Mouse (Mus musculus) thymus, adult 2 months (tissue): ENCODE results near the gene Rhof. TPM values are rescaled to one million over a fixed set of nuclear protein-coding genes. Genes with fewer than 3 reads are reported as not detected.

Experiments
- DNase-seq: peaks from one replicate; pipeline ENCODE4 v3.0.0; 2021
- H3K27ac ChIP-seq: fragments of 200-500 bp; 2 replicates; pipeline ENCODE4 v1.5.1; 2012; ENCODE audit warnings: low read length, control low read depth; ENCODE audit not compliant: control insufficient read depth, insufficient read depth
- H3K27me3 ChIP-seq: fragments of 200-500 bp; 2 replicates; pipeline ENCODE4 v1.6.1; 2012; ENCODE audit warnings: mild to moderate bottlenecking, low read length, moderate library complexity, mixed read lengths; ENCODE audit not compliant: control insufficient read depth, insufficient read depth
- H3K36me3 ChIP-seq: fragments of 200-500 bp; 2 replicates; pipeline ENCODE4 v1.6.1; 2012; ENCODE audit warnings: mild to moderate bottlenecking, low read length, moderate library complexity; ENCODE audit not compliant: control insufficient read depth, insufficient read depth
- H3K4me1 ChIP-seq: fragments of 200-500 bp; replicated peaks from 2 replicates; pipeline ENCODE4 v1.6.1; 2012; ENCODE audit warnings: low read length; ENCODE audit not compliant: control insufficient read depth, insufficient read depth
- H3K4me3 ChIP-seq: fragments of 200-500 bp; 2 replicates; pipeline ENCODE4 v1.5.1; 2012; ENCODE audit warnings: mild to moderate bottlenecking, low read length, control low read depth, moderate library complexity; ENCODE audit not compliant: control insufficient read depth, insufficient read depth
- CTCF ChIP-seq: fragments of 200-500 bp; IDR thresholded peaks from 2 replicates; pipeline ENCODE4 v1.5.1; 2012; ENCODE audit warnings: mild to moderate bottlenecking, control low read depth, low read length, moderate library complexity, borderline replicate concordance; ENCODE audit not compliant: control insufficient read depth, poor library complexity, insufficient read depth; ENCODE audit errors: extremely low read depth
- POLR2A ChIP-seq: fragments of 200-500 bp; IDR thresholded peaks from 2 replicates; pipeline ENCODE4 v1.6.1; 2012; ENCODE audit warnings: mild to moderate bottlenecking, low read length, control low read depth, moderate library complexity; ENCODE audit not compliant: control insufficient read depth, poor library complexity, insufficient read depth; ENCODE audit errors: extremely low read depth
- WGBS: fragments of 180-500 bp; shearing (Covaris S2); methylation state at CpG from one replicate; pipeline ENCODE4 v1.1.7; 2018; 5-methylcytosine and 5-hydroxymethylcytosine counted together
- polyA plus RNA-seq: library from polyadenylated mRNA; depleted of rRNA; stranded (reverse); fragments of >200 nt; gene quantifications from 2 replicates; pipeline ENCODE4 v1.2.3, GENCODE M21; 2012

Gene Rhof
- polyA plus RNA-seq, 1 experiment: 51.9 TPM

DNA sequence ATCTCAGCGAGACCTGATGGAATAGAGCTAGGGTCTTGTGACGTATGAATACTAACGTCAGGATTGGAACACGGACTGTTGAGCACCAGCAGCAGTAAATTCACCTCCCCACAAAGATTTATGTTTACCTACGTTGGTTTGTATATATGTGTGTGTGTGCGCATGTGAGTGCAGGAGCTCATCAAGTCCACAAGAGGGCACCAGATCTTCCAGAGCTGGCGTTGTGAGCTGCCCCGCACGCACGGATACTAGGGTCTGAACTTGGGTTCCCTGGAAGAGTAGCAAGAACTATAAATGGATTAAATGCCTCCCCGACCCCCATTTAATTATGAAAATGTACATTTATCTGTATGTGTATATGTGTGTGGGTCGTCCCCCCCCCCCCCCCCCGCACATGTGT is 52.0 kb downstream of the Rhof start:
- Histone ChIP-seq H3K4me1 (peaks cover 35% of the 10 kb centered on the region), H3K27me3 (no peaks in the 10 kb centered on the region), H3K27ac (no peak overlapping the region), H3K4me3 (no peak overlapping the region), H3K36me3 (no peaks in the 10 kb centered on the region)
- no peak for DNase-seq
- no peak for TF ChIP-seq CTCF
- no peak for TF ChIP-seq POLR2A
- 96% methylated on average over 13 of the region's 13 CpGs for WGBS

DNA sequence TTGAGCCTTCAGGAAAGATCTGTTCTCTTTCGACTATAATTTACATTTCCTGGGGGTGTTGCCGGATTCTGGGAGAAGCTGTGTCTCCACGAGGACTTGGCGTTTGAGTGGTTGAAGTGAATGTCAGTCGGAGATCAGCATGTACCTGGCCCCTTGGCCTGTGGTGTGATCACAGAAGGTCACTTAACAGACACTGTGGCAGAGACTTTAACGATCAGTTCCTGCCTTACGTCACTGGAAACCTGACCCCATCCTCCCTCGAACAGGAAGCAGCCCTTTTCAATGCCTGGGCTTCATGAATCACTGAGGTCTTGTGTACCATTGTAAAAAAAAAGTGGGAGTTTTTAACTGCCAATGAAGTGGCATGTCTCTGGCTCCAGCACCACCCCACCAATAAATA is 52.5 kb downstream of the Rhof start:
- H3K27ac ChIP-seq: no peak overlapping the region
- H3K36me3 ChIP-seq: no peaks in the 10 kb centered on the region
- WGBS: 52% methylated on average over 8 of the region's 8 CpGs
- H3K4me3 ChIP-seq: no peak overlapping the region
- no peaks in the 10 kb centered on the region for H3K27me3 ChIP-seq
- DNase-seq: no peak
- peaks cover 36% of the 10 kb centered on the region for H3K4me1 ChIP-seq
- TF ChIP-seq CTCF (no peak), POLR2A (no peak)

DNA sequence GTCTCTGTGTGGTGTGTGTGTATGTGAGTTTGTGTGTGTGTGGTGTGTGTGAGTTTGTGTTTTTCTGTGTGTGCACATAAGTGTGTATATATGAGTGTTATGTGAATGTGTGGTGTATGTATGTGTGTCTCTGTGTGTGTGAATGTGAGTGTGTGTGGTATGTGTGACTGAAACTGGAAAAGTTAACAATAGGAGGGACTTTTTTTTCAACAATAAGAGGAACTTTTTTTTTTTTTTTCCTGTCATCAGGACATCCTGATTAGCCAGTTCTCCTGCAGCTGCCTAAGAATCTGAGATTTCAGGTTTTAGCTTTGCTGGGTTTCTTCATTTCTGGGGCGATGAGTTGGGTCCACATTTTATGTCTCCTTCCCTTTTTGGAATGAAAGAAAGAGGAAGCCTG is 52.9 kb downstream of the Rhof start:
- 67% methylated on average over 1 of the region's 1 CpGs for WGBS
- H3K27ac ChIP-seq: no peak overlapping the region

DNA sequence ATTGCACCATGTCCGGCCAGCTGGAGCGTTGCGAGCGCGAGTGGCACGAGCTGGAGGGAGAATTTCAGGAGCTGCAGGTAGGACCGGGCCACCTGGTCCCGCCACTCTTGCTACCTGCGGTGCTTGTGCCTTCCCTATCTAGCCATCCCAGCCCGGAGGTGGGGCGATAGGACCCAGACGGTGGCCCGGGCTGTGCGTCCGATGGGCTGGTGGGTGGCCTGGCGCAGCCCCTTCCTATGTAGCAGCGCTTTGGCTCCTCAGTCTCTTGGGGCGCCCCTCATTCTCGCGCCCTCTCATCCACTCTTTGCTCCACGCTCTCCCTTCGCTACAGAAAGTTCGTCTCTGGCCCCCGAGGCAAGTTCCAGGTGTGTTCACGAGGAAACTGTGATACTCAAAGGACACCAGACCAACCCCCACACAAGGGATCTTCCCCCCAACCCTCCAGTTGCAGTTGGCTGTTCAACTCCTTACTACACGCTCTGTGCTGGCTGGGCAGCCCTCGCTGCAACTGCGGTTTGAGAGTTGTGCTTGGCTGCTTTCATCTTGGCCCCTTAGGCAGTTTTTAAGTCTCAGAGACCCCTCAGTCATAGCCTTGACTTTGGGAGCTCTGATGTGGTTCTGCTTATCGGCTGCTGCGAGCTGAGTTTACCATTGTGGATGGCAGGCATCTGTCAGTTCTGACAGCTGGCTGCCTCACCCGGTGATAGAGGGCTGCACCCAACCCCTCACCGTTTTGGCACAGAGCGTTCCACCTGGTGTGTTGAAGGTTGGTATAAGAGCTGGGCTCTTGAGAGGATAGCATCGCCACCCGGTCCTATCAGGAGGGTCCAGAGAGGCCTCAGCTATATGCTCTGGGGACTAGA is 55.8 kb downstream of the Rhof start:
- peak; percentile 81 for DNase-seq
- H3K4me3 ChIP-seq: peak overlapping the region; percentile 75
- H3K27me3 ChIP-seq: no peaks in the 10 kb centered on the region
- no peaks in the 10 kb centered on the region for H3K36me3 ChIP-seq
- peak overlapping the region; percentile 82 for H3K27ac ChIP-seq
- peaks cover 23% of the 10 kb centered on the region for H3K4me1 ChIP-seq
- TF ChIP-seq CTCF (0 out of 2 replicates have a peak, but pooled peaks have one; percentile 27), POLR2A (0 out of 2 replicates have a peak, but pooled peaks have one; percentile 17)
- 1% methylated on average over 35 of the region's 35 CpGs for WGBS

More for the DNA sequence above, 52.9 kb downstream of the Rhof start:
- no peak for DNase-seq
- H3K36me3 ChIP-seq: no peaks in the 10 kb centered on the region
- peaks cover 33% of the 10 kb centered on the region for H3K4me1 ChIP-seq
- H3K27me3 ChIP-seq: no peaks in the 10 kb centered on the region
- H3K4me3 ChIP-seq: no peak overlapping the region
- no peak for TF ChIP-seq POLR2A
- TF ChIP-seq CTCF: no peak

DNA sequence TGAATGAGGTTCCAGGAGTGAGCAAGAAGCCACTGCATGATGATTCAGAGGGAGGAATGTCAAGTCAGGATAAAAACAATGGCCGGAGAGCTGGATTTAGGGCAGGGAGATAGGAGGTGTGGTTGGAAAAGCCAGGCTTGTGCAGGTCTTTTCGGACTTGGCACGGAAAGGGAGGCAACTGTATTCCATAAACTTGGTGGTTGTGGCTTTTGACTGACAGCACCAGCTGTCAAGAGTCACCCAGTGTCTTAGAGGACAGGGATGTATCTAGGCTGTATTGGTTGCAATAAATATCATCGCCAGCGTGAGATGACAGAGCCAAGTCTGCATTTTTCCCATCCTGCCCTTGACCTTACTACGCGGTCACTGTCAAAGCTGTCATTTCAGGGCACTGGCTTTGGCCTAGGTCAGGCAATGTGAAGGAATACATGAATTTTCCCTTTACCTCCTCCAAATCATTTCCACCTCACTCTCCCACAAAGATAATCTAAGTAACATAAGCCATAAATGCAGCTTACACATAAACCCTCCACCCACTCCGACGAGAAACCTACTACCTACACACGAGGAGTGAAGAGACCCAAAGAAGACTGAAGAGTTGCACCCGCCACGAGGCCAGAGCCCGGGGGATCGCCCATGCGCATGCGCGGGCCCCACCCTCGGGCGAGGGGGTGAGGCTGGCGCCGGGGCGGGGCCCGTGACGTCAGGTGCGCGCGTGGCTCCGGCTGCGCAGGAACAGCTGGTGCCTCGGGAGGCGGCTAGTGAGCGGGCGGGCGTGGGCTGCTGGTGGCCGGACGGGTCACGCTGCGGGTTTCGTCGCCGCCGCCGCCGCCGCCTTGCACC is 56.7 kb downstream of the Rhof start:
- Histone ChIP-seq H3K4me3 (peak overlapping the region; percentile 75), H3K4me1 (peaks cover 23% of the 10 kb centered on the region), H3K36me3 (no peaks in the 10 kb centered on the region), H3K27ac (peak overlapping the region; percentile 82), H3K27me3 (no peaks in the 10 kb centered on the region)
- peak; percentile 68 for TF ChIP-seq POLR2A
- no peak for TF ChIP-seq CTCF
- DNase-seq: peak; percentile 97
- 8% methylated on average over 45 of the region's 45 CpGs for WGBS

DNA sequence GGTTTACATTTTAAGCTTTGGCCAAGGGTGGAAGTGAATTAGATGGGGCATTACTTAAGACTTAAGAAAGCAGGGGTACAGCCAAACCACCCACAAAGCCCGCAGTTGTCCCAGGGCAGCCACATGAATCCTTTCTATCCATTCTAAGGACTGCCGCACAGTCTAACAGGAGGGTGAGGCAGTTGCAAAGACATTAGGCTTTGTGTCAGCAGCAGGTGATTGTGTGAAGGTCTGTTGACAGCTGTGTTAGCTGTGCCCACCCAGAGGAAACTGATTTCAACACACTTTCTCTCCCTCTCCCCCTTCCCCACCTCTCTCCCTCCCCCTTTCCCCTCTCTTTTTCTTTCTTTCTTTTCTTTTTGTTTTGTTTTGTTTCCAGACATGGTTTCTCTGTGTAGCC is 63.8 kb downstream of the Rhof start:
- H3K36me3 ChIP-seq: no peaks in the 10 kb centered on the region

More for the DNA sequence above, 63.8 kb downstream of the Rhof start:
- TF ChIP-seq CTCF (no peak), POLR2A (no peak)
- Histone ChIP-seq H3K4me1 (peaks cover 11% of the 10 kb centered on the region), H3K4me3 (no peak overlapping the region), H3K27me3 (no peaks in the 10 kb centered on the region), H3K27ac (no peak overlapping the region; the same call in 1 of the 2 replicates)
- no peak for DNase-seq
- WGBS: 94% methylated on average over 2 of the region's 2 CpGs
